Mouse (Mus musculus) T-helper 2 cell (primary cell): ENCODE results near the gene Ldb3.

Source experiments
- in situ Hi-C: fragments of 300-600 bp; cut with MboI, MseI; formaldehyde crosslinking; loops from one replicate; pipeline ENCODE4 v1.15.1; 2025; ENCODE audit warnings: high pct_unique_total_duplicates

Gene Ldb3

DNA sequence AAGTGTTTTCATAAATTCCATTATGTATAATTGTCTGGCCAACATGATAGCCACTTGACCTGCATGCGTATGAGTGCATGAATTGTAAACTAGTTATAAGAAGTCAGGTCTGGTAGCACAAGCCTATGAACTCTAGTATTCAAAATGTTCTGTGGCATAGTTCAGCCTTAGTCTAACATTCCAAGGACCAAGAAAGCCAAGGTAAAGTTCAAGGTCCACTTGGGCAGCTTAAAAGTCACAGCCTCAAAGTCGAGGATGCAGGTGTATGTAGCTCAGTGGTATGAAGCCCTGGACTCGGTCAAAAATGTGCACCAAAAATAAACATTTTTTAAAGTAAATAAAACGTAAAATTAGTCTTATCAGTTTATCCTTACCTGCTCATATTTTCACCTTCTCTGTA lies 75.9 kb downstream of the Ldb3 start:
- in situ Hi-C loops, result no loop called here

DNA sequence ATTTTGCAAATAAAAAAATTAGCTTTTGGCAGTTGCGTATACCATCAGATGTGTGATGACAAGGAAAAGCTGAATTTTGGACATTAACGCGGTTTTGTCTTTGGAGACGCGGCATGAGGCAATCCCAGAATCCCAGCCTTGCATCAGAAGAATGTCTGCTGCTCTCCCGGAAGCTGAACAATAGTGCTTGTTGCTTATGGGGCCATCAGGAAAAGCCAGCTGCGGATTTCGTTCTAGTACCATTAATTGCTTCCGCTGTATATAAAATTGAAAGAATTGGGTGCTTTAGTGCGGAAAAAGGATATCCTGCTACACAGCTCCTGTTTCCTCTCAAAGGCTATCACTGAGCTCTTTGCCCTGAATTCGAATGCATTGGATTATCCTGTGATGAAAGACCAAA lies 76.6 kb downstream of the Ldb3 start:
- in situ Hi-C loops, result no loop called here

DNA sequence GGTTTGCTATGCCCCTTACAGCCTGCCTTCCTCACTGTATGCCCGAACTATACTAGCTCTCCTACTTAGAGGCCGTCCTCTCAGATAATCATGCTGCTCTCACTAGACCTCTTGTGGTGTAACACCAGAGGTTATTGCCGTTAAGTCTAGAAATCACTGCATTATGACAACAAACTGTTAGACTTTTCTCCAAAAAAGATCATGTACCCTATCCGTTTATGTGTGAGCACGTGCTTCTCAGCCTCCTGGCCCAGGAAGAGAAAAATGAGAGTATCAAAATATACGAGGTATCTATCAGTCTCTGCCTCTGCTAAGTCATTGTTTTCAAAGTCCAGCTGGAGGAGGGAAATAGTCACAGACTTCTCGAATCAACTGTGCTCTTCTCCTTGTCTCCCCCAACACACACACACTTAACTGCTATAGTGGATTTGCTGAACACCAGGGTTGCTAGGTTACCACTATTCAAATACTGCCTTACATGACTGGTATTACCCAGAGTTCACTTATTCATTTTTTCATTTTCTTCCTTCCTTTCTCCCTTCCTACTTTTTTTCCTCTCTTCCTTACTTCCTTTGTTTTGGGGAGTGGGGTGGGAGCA lies 79.5 kb downstream of the Ldb3 start:
- in situ Hi-C loops, result loop anchor here (10.0 kb wide), 1 partner anchor 1054 kb away; no protein-coding TSS in a partner anchor

DNA sequence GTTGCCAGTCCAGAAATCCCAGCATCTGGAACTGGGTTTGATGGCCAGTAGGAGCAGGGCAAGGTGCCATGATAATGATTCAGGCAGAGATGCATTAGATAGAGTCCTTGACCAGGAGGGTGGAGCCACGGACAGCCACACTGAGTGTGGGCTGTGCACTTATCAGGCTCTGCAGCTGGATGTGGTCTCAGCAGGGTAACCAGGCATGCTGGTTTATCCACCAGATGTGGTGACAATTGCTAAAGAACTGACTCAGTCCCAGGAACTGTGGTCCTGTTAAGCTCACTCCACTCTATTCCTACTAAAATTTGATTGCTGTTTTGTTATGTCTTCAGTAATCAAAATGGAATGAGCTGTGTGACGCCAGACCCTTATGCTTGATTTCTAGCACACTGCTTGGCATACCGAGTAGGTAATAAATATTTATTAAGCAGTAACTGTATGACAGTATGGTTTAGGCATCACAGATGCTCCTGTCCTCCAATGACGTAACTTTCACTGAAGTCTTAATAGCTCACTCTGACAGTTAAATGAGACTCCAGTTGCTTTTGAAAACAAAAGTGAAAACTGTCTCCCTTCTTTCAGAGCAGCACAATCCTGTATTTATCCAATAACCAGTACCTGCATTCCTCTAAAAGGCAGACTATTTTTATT lies 80.2 kb downstream of the Ldb3 start:
- in situ Hi-C loops, result loop anchor here (10.0 kb wide), 1 partner anchor 1054 kb away; no protein-coding TSS in a partner anchor

DNA sequence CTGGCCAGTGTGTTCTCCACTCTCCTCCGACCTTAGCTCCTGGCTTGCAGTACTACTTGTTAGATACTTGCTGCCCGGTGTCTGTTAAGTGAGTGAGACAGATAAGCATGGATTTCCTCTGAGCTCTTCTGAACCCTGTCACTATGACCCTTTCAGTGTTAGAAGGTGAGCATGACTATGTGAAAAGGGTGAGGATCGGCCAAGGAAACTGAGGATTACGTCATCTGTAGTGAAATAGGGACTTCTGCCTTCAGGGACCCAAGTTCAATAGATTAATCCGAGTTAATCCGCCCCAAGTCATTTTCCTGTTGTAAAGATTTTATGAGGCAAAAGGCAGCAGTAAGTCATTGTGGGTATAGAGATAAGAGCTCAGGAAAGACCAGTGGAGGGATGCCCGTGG lies 83.2 kb downstream of the Ldb3 start:
- in situ Hi-C loops, result loop anchor here (10.0 kb wide), 1 partner anchor 1051 kb away; no protein-coding TSS in a partner anchor

DNA sequence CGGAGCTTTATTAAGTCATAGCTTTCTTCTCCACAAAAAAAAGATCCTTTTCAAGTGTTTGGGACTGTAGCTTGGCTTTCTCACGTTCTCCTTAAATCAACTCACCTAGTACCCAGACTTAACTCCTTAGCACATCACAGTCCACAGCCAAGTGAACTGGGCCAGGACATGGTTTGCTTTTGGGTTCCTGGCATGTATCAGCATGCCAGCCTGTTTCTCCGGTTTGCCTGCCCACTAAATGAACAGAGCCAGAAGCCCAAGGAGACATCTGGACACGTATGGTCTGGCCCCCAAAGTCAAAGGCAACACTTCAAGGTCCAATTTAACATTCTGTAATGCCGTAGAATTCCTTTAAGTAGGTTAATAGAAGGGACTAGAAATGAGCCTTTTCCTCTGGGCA lies 84.1 kb downstream of the Ldb3 start:
- in situ Hi-C loops, result loop anchor here (10.0 kb wide), 1 partner anchor 1050 kb away; no protein-coding TSS in a partner anchor

DNA sequence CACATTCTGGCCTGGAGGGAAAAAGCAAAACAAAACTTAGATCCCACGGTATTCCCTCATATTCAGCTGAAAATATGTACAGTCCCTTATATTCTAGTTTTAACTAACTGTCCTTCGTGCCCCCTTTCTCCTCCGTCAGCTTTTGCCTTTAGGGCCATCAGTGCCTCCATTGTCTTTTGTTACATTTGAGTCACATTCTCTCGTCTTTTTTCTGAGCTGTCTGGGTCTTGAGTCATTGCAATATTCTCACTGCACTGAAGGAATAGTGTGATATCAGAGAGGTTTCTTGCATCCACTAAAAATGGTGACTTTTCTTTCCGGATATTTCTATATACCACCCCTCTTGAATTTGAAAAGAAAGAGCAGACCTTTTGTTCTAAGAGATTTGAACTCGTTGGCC lies 84.7 kb downstream of the Ldb3 start:
- in situ Hi-C loops, result loop anchor here (10.0 kb wide), 1 partner anchor 1049 kb away; no protein-coding TSS in a partner anchor

DNA sequence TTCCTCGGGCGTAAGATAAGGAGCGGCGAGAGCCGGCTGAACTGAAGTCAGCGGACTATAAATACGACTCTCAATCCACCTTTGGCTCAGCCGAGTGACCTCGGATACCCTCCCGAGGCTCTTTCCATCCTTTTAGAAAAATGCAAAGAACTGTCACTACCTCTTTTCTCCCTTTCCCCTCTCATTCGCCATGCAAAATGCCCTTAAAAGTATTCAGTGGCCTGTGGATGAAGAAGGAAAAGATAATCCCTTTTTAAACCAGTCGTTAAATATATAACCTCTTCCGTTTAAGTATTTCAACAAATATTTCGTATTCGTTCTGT lies 85.2 kb downstream of the Ldb3 start, which contains the start of gene Bmpr1a:
Bmpr1a (minus strand) TSS at position 17 of the 323 bp plus-strand sequence.
- in situ Hi-C loops, result loop anchor here (10.0 kb wide), 1 partner anchor 1048 kb away; no protein-coding TSS in a partner anchor

DNA sequence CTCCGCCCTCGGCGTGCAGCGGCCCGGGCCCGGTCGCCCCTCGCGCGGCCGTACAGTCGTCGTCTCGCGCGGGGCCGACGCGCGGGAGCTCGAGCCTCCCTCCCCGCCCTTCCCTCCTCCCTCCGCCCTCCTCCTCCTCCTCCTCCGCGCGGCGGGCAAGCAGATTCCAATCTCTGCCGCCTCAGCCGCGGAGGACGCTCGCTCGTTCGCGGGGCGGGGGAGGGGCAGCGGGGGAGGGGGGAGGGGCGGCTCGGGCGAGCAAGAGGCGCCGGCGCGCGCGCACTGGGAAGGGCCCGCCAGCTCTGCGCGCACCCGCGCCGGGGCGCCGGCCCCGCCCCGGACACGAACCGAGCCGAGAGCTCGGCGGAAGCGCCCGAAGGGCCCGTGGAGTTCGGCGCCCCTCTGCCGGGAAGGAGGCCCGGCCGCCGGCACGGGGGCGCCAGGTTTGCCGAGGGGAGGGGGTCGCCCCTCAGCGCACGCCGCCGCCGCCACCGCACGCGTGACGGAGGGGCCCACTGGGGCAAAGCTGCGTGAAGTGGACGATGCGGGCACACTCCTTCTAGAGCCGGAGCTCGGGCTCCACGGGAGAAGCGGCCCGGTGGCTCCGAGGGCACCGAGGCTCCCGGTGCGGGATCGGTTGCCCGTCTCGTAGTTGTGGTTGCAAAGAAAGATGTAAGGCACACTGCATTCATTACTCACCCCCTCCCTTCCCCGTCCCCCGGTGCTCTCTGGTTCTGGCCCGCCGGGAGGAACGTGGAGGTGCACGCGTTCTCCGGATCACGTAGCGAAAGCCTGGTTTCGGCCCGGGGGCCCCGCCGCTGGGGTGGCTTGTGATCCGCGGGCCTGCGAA lies 85.8 kb downstream of the Ldb3 start:
- in situ Hi-C loops, result loop anchor here (10.0 kb wide), 1 partner anchor 1048 kb away; no protein-coding TSS in a partner anchor

DNA sequence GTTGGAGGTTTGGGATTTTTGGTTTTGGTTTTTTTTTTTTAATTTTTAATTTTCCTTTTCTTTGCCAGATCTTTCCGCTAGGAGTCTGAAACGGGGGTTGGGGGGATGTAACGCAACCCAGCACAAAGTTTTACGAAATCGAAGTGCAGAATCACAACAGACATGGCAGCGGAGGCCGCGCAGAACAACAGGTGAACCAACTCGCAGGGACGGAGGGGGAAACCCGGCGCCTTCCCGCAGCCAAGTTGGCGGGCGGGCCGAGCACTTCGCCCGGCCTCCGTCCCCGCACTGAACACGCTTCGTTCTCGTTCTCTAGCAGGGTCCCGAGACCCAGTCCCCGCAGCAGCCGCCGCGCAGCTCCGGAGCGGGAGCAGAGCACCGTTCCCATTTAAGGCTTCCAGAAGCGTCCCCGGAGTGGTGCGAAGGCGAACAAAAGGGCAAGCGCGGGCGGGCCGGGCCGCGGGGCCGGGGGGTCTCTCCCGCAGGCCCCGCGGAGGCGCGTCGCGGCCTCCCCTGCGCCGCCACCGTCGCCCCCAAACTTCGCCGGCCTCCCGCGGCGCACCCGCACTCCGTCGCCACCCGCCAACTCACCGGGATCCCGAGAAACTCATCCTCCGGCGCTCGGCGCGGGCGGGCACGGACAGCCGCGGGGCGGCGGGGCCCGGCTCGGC lies 86.5 kb downstream of the Ldb3 start:
- in situ Hi-C loops, result loop anchor here (10.0 kb wide), 1 partner anchor 1047 kb away; no protein-coding TSS in a partner anchor

DNA sequence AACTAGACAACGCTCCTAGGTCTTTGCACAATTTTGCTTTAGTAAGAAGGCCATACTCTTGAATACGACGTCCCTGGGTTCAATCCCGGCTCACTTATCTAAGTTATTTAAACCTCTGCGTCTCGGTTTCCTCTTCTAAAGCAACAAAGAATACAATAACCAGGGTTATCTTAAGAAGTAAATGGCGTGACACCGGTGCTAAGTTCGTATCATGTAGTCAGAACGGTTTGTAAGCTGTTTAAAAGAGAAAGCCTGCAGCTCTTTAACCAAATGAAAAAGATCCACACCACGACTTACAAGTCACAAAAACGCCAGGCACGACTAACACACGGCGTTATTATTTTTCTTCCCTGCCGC lies 87.1 kb downstream of the Ldb3 start:
- in situ Hi-C loops, result loop anchor here (10.0 kb wide), 1 partner anchor 1047 kb away; no protein-coding TSS in a partner anchor

DNA sequence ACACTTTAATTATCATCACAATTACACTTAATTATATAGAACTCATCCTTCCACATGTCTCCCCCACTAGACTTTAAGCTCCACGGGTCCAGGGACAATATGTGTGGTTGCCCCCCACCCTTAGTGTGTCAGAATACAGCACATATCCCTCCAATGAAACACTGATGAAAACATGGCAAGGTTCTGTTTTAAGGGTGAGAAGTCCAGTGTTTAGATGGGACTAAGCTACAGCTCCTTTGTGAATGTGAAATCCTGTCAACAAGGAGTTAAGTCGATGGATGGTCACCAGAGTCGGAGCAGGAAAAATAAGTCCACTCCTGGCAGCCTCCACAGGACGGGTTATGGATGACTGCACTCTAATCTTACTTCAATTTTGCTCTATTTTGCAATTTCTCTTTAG lies 88.2 kb downstream of the Ldb3 start:
- in situ Hi-C loops, result loop anchor here (10.0 kb wide), 1 partner anchor 1046 kb away; no protein-coding TSS in a partner anchor

DNA sequence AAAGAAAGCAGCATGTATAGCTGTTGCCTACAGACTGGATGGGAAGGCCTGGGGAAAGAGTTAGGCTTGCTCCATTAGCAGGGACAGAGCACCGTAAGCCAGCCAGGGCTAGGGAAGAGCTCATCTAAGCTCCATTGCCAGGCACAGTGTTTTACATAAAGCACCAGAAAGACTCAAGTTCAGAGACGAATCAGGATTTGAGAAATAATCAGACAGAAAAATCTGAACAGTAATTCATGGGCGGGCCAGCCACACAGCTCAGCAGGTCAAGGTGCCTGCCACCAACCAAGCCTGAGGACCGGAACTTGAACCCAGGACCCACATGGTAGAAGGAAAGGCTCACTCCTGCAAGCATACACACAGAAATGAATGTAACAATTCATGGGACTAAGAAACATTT lies 88.8 kb downstream of the Ldb3 start:
- in situ Hi-C loops, result loop anchor here (10.0 kb wide), 1 partner anchor 1045 kb away; no protein-coding TSS in a partner anchor

DNA sequence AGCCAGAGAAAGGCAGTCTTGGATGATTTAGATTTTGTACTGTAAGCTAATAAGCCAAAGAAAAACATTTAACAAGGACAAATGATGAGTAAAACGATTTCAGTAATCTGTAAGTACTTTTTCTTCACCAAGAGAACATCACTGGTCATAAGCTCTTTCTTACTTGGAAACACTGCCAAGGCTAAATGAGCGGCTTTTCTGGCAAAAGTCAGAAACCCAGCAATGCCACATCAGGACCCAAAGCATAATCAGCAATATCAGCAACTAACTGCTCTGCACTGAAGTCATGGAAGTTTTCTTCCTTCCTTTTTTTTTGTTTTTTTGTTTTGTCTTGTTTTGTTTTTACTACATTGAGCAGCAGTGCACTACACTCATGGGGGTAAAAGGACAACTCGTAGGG lies 91.1 kb downstream of the Ldb3 start:
- in situ Hi-C loops, result no loop called here

DNA sequence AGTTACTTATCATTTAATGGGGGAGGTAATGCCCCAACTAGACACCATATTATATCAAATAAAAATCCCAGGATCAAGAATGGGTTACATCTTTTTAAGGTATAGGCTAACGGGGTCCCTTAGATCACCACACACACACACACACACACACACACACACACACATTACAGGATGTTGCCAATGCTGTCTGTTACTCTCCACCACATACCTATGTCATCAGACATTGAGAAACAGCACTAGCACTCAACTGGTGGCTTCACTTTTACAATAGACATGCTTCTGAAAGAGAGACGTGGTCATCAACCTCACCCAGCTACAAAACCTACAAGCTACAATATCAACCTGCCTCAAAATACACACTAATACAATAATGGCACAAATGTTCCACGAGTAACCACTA lies 94.8 kb downstream of the Ldb3 start:
- in situ Hi-C loops, result no loop called here

DNA sequence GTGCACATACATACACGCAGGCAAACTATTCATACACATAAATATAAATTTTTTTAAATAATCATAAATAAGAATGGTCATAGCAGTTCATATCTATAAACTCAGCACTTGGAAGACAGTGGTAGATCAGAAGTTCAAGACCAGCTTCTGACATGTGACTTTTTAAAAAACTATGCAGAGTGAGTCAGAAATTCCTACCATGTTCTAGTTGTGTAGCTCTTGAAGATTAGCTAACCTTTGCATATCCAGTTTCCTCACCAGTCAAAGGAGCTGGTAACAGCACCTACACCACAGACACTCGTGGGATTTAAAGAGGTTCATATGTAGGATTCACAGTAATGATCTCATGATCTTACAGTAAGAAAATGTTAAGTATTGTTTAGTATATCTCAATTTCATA lies 95.8 kb downstream of the Ldb3 start:
- in situ Hi-C loops, result no loop called here

DNA sequence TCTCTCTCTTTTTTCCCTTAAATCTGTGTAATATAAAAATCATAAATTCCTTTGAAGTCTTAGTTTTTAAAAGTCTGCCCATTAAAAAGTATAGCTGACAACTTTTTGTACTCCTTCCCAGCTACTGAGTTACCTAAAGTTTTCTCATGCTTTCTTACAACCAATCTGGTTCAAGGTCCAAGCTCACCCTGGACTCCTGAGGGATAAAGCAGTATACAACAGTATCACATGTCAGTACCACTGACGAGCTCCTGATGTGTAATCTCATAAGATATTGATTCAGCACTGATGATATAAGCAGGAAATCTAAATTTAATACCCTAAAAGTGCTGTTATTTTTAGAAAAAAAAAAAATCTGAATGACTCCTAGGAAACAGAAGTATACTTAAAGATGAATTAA lies 97.5 kb downstream of the Ldb3 start:
- in situ Hi-C loops, result no loop called here

DNA sequence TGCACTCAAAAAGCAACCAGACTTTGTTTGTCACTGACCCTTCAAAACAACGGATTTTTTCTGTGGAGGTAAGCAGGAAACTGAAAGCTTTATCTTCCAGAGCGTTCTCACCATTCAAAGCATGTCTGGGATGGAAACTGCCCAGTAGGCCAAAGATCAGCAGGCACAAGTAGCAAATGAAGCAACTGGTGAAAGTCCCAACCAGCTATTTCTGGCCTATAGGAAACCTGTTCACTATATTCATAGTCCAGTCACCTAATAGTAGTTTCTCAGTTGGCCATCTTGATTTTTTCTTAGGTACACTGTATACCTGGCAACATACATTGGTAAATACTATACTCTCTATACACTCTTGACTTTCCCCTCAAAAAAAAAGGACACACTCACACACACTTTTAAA lies 98.6 kb downstream of the Ldb3 start:
- in situ Hi-C loops, result no loop called here

DNA sequence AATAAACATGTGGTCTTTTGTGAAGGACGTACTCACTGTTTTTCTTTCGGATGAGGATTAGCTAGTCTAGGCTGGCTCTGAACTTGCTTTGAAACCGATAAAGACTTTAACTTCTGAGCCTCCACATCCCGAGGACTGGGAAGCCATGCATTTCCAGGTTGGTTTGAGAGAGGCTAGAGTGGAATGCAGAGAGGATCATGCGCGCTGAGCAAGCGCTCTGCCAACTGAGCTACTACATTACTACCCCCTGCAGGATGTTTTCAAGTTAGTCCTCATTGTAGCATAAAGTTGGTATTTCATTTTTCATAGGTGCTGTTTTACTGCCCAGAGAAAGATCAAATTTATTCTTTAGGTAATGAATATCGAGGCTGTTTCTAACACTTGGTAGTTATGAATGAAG lies 102.3 kb downstream of the Ldb3 start:
- in situ Hi-C loops, result no loop called here

DNA sequence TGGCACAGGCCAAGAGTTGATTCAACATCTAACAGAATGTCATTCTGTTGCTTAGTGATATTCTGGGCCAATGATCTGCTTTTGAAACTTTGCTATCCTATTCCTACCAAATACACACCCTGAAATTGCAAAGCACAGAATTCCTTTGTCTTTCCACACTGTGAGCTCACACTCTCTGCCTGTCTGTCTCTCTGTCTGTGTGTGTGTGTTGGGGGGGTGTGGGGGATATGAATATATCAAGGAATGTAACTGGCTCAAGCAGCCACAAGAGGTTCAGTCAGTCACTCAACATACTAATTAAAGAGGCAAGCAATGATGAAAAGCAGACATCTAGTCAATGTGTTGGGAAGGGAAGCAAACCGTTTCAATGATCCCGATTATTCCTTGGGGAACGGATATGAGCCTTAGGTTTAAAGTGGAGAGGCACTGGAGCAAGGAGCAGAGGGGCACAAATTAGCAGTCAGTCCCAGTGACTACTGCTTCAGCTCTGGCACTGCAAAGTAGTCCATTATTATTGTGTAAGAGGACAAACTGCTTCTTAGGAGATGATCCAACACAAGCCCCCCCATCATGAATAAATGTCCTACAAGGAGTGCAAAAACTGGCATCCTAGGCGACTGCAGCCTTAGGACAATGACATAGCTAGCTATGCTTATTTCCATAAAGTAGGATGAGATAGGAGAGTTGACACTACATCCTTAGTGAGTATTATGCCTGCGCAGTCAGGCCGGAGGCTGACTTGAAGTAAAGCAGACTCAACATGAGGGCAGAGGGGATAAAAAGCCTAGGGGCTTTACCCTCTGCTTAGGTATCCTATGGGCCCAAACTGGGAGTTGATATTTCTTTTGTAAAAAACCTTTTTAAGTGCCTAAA lies 104.8 kb downstream of the Ldb3 start:
- in situ Hi-C loops, result no loop called here
